Mouse (Mus musculus) ovary, adult 18-20 months (tissue): ENCODE results near the gene P2rx7.

ENCODE experiments used
- DNase-seq: peaks from one replicate; pipeline ENCODE4 v3.0.0; 2022; ENCODE audit warnings: low spot score, mixed read lengths

Gene P2rx7

GRCm38 (mm10) chr5:122731321-122731720 lies 87.6 kb downstream of the P2rx7 start:
- DNase-seq: no peak

GRCm38 (mm10) chr5:122731991-122732673 lies 88.4 kb downstream of the P2rx7 start:
- no peak for DNase-seq

GRCm38 (mm10) chr5:122733881-122734280 lies 90.2 kb downstream of the P2rx7 start:
- no peak for DNase-seq

GRCm38 (mm10) chr5:122735853-122736252 lies 92.1 kb downstream of the P2rx7 start:
- no peak for DNase-seq

GRCm38 (mm10) chr5:122736761-122737160 lies 93.0 kb downstream of the P2rx7 start:
- no peak for DNase-seq
